Mouse (Mus musculus): ENCODE measurements around the gene Prpf40a.

Gene Prpf40a

DNA sequence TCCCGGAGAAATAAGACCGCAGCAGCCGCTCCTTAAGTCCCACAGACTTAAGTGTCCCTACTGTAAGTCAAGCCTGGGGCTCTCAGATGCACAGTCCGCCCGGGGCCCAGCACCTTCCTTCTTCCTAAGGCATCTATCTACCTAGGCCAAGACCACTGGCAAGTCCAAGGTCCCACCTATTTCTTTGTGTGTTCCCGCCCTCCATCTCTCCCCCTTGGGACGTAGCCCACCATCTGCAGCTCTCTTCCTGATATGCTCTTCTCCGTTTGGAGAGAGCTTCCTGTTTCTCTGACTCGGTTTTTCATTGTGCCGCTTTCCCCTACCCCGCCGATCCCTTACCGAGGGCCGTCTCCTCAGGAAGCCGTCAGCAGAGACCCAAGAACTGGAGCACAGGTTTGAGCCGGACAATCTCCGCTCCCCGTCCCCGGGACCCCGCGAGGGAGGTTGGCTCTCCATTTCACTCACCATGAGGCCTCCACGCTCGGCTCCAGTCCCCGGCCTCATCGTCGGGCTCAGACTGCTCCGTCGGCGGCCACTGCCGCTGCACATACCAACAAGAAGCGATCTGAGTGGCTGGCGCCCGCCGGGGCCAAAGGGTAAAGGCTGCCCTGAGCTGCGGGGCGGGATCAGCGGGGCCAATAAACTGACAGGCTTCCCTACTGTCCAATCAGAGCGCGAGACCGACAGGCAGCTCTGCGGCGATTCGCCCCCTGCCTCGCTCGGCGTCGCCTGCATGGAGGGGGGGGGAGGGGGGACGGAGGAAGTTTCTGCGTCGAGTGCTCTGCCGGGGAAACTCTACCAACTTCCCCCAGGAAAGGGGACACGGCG, at the start of gene Prpf40a:
Prpf40a (minus strand) TSS at position 601 of the 828 bp plus-strand sequence.
- peak; percentile 100 for DNase-seq (ENCODE audit: low spot score)

- DNase-seq (ENCODE audit: low spot score): no peak
Measured at GRCm38 (mm10) chr2:53222242-53222641, 31.2 kb upstream of the Prpf40a start.

GRCm38 (mm10) chr2:53213493-53213892, 22.4 kb upstream of the Prpf40a start:
- DNase-seq (ENCODE audit: low spot score): no peak

DNA sequence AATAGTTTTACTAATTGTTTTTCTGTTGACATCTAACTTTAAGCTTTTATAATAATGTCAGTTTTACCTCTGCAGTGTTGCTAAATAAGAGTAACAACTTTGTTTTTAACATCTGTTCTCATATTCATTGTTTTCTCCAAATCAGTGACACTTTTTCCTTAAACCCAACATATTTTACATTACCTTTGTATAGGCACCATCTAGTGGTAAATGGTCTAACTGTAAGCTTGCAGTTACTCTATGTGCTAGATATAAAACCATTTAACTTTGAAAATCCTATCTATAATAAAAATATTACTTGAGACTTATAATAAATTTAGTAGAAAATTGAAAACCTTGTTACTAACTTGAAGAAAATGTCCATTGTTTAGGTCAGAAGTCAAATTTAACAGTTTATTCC, 15.7 kb upstream of the Prpf40a start:
- DNase-seq (ENCODE audit: low spot score): no peak

- DNase-seq (ENCODE audit: low spot score): no peak
Measured at GRCm38 (mm10) chr2:53204373-53205274, 13.5 kb upstream of the Prpf40a start.

- DNase-seq (ENCODE audit: low spot score): no peak
Measured at GRCm38 (mm10) chr2:53200164-53200885, 9.2 kb upstream of the Prpf40a start.

DNA sequence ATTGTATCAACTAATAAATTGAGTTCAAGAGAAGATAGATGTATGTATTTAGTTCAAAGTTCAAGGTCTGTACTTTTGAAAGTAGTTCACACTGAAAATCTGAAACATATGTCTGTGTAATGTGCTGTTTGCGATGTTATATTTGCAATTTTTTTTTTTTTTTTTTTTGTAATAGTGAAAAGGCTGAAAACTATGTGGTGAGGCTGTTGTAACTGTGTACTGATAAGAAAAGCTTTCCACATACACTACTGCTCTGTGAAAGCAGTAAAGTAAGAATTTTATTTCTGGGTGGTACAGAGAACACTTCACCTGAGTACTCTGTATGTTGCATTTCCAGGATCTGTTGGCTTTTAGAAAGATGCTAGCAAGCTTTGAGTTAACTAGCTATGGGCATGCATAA, 8.1 kb upstream of the Prpf40a start:
- no peak for DNase-seq (ENCODE audit: low spot score)

- DNase-seq (ENCODE audit: low spot score): no peak
Measured at GRCm38 (mm10) chr2:53196431-53196830, 5.3 kb upstream of the Prpf40a start.

DNA sequence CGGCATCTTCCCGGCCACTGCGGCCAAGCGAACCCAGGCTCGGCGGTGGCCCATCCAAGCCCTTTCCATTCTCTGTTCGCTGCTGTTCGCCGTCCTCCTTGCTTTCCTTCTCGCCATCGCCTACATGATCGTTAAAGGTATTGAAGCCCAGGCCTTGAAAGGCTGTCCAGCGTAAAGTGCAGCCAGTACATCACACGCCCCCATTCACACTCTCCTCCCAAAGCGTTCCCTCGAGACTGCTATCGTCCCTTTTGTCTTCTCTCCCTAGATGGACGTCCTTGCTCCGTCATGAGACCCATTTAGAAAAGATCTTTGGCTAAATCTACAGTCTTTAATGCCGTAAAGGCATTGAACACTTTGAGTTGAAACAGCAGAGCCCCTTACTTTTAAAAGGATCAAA, 1.3 kb upstream of the Prpf40a start:
- no peak for DNase-seq (ENCODE audit: low spot score)

GRCm38 (mm10) chr2:53191523-53192220, 588 bp upstream of the Prpf40a start, which contains the start of gene Arl6ip6:
Arl6ip6 (plus strand) TSS chr2:53191726.
- DNase-seq (ENCODE audit: low spot score): peak; percentile 97

GRCm38 (mm10) chr2:53189811-53190210, 1.3 kb downstream of the Prpf40a start:
- DNase-seq (ENCODE audit: low spot score): peak; percentile 6

- no peak for DNase-seq (ENCODE audit: low spot score)
Measured at GRCm38 (mm10) chr2:53179876-53180275, 11.2 kb downstream of the Prpf40a start.

DNA sequence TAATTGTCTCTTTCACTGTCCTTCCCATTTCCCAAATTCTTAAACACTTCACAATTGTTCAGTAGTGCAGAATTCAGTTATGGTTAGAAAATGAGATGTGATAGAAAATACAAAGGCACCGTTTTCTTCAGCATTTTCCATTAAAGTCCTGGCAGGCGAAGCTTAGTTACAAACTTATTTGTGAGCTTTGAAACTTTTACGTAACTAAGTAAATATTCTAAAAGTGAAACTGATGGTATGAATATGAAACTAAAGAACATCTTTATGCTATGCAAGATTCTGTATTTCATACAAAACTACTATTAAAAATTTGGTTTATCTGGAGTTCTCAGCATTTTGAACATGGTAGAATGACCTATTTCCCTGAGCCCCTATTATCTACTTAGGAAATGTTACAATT, 12.1 kb downstream of the Prpf40a start:
- no peak for DNase-seq (ENCODE audit: low spot score)

- DNase-seq (ENCODE audit: low spot score): no peak
Measured at GRCm38 (mm10) chr2:53173966-53174365, 17.1 kb downstream of the Prpf40a start.

DNA sequence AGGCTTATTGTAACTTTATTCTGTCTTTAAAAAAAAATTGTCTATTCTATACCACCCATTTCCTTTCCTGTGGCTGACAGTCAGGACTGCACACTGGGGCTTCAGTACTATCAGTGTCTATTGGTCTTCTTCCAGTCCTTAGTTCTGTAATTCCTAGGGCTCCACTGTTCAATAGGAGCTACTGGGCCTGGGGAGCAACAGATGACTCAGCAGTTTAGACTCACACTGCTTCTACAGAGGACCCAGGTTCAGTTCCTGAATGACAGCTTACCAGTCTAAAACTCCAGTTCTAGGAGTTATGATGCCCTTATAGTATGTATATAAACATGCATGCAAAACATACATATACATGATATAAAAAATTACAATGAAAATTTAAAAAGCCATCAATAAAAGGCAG, 44.2 kb downstream of the Prpf40a start:
- DNase-seq (ENCODE audit: low spot score): no peak

GRCm38 (mm10) chr2:53131567-53131966, 59.5 kb downstream of the Prpf40a start:
- no peak for DNase-seq (ENCODE audit: low spot score)

DNA sequence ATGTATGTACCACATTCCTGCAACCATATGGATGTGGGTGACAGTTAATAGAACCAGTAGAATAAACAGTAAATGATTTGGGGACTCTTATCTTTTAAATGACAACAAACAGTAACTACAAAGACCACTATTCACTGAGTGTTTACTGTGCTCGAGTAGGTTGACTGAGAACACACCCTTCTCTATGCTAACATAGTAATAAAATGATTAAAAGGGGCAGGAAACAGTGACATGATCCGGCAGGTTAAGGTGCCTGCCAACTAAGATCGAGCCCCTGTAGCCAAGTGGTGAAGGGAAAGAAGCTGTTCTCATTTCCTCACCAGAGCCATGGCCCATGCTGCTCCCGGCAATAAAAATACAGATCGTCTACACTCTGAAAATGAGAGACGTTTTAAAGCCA, 62.0 kb downstream of the Prpf40a start:
- DNase-seq (ENCODE audit: low spot score): no peak

DNA sequence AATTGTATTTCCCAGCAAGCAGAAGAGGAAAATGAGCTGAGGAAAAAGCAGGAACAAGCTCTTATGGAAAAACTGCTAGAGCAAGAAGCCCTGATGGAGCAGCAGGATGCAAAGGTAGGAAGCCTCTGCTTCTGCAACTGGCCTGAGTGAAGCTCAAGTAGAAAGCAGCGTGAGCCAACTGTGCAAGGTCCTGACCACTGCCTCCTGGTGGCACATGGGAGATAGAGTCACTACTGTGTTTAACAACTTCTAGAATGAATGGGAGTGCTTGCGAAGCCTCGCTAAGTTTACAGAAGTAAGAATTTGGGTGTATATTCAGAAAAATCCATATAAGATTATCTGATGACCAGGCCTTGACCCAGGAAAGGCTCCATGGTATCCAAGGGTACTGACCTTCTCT, 65.1 kb downstream of the Prpf40a start:
- DNase-seq (ENCODE audit: low spot score): no peak

GRCm38 (mm10) chr2:53121797-53122196, 69.3 kb downstream of the Prpf40a start:
- DNase-seq (ENCODE audit: low spot score): peak; percentile 58

GRCm38 (mm10) chr2:53108547-53108946, 82.5 kb downstream of the Prpf40a start:
- no peak for DNase-seq (ENCODE audit: low spot score)

GRCm38 (mm10) chr2:53106472-53106871, 84.6 kb downstream of the Prpf40a start:
- no peak for DNase-seq (ENCODE audit: low spot score)

- DNase-seq (ENCODE audit: low spot score): no peak
Measured at GRCm38 (mm10) chr2:53106056-53106455, 85.0 kb downstream of the Prpf40a start.
